Mouse (Mus musculus) midbrain, embryonic 10.5 days (tissue): ENCODE measurements at regions not wholly inside any gene's neighbourhood (a gene's known extent, or its start where the extent isn't known, plus 50 kb on each side); places are given as distances from the start of the nearest gene placed in this dataset.

Experiments
- DNase-seq: peaks from one replicate; pipeline ENCODE4 v3.0.0-alpha.2; 2017; ENCODE audit warnings: low spot score
- H3K27ac ChIP-seq: fragments of 300-500 bp; sonication (generic); replicated peaks from 2 replicates; pipeline ENCODE4 v1.5.1; 2016; ENCODE audit warnings: mild to moderate bottlenecking
- H3K27me3 ChIP-seq: fragments of 300-500 bp; sonication (generic); 2 replicates; pipeline ENCODE4 v1.6.1; 2016; ENCODE audit warnings: low read depth, mild to moderate bottlenecking; ENCODE audit not compliant: poor library complexity, severe bottlenecking
- H3K36me3 ChIP-seq: fragments of 300-500 bp; sonication (generic); 2 replicates; pipeline ENCODE4 v1.6.1; 2016; ENCODE audit warnings: mild to moderate bottlenecking, moderate library complexity
- H3K4me1 ChIP-seq: fragments of 300-500 bp; sonication (generic); 2 replicates; pipeline ENCODE4 v1.6.1; 2016
- H3K4me3 ChIP-seq: fragments of 300-500 bp; sonication (generic); 2 replicates; pipeline ENCODE4 v1.5.1; 2016; ENCODE audit warnings: mild to moderate bottlenecking, moderate library complexity
- H3K9me3 ChIP-seq: fragments of 300-500 bp; sonication (generic); replicated peaks from 2 replicates; pipeline ENCODE4 v1.6.1; 2016; ENCODE audit warnings: mild to moderate bottlenecking
- WGBS: fragments of 180-500 bp; shearing (Covaris S2); methylation state at CpG from one replicate; pipeline ENCODE4 v1.1.7; 2016; 5-methylcytosine and 5-hydroxymethylcytosine counted together

- DNase-seq: no peak
- WGBS: 88% methylated on average over 2 of the region's 2 CpGs
- Histone ChIP-seq H3K9me3 (no peaks in the 10 kb centered on the region), H3K27me3 (no peaks in the 10 kb centered on the region), H3K4me1 (no peaks in the 10 kb centered on the region), H3K36me3 (no peaks in the 10 kb centered on the region), H3K4me3 (no peak overlapping the region), H3K27ac (no peak overlapping the region)
Measured at GRCm38 (mm10) chr1:71925501-71925900, 272.5 kb upstream of the Fn1 start.

- DNase-seq: no peak
- no peaks in the 10 kb centered on the region for H3K4me1 ChIP-seq
- WGBS: 76% methylated on average over 1 of the region's 1 CpGs
Measured at GRCm38 (mm10) chr1:71924884-71925283, 271.9 kb upstream of the Fn1 start.

GRCm38 (mm10) chr1:71923731-71924130, 270.7 kb upstream of the Fn1 start:
- Histone ChIP-seq H3K27me3 (no peaks in the 10 kb centered on the region), H3K4me1 (no peaks in the 10 kb centered on the region), H3K9me3 (no peaks in the 10 kb centered on the region), H3K27ac (no peak overlapping the region), H3K36me3 (no peaks in the 10 kb centered on the region), H3K4me3 (no peak overlapping the region)
- DNase-seq: no peak
- WGBS: 39% methylated on average over 3 of the region's 3 CpGs

More at GRCm38 (mm10) chr1:71924884-71925283, 271.9 kb upstream of the Fn1 start:
- no peak overlapping the region for H3K4me3 ChIP-seq
- H3K36me3 ChIP-seq: no peaks in the 10 kb centered on the region
- H3K27ac ChIP-seq: no peak overlapping the region
- H3K9me3 ChIP-seq: no peaks in the 10 kb centered on the region
- no peaks in the 10 kb centered on the region for H3K27me3 ChIP-seq

DNA sequence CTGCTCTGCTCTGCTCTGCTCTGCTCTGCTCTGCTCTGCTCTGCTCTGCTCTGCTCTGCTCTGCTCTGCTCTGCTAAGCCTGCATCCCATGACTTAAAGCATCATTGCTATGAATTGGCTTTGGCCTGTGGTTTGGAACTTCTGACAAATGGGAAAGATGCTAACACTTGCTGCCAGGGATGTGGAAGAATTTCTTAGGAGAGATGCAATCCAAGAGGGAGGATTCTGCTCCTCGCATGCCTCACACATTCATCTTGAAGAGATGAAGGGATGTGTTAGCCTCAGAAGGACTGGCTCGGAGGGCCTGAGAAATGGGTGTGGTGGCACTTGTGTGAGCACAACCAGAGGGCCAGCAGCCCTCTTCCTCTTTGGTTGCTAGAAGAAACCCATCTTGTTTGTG, 268.5 kb upstream of the Fn1 start:
- Histone ChIP-seq H3K9me3 (no peaks in the 10 kb centered on the region), H3K4me1 (no peaks in the 10 kb centered on the region), H3K27me3 (no peaks in the 10 kb centered on the region), H3K4me3 (no peak overlapping the region), H3K36me3 (no peaks in the 10 kb centered on the region), H3K27ac (no peak overlapping the region)
- 89% methylated on average over 2 of the region's 2 CpGs for WGBS
- DNase-seq: no peak

GRCm38 (mm10) chr1:71919891-71920290, 266.9 kb upstream of the Fn1 start:
- Histone ChIP-seq H3K4me1 (no peaks in the 10 kb centered on the region), H3K4me3 (no peak overlapping the region), H3K9me3 (no peaks in the 10 kb centered on the region), H3K27me3 (no peaks in the 10 kb centered on the region), H3K36me3 (no peaks in the 10 kb centered on the region), H3K27ac (no peak overlapping the region)
- DNase-seq: no peak
- WGBS: 90% methylated on average over 2 of the region's 2 CpGs

- no peak overlapping the region for H3K4me3 ChIP-seq
- H3K9me3 ChIP-seq: no peaks in the 10 kb centered on the region
- WGBS: 71% methylated on average over 2 of the region's 2 CpGs
- H3K27me3 ChIP-seq: no peaks in the 10 kb centered on the region
- no peak overlapping the region for H3K27ac ChIP-seq
- no peaks in the 10 kb centered on the region for H3K4me1 ChIP-seq
- no peaks in the 10 kb centered on the region for H3K36me3 ChIP-seq
- DNase-seq: no peak
Measured at GRCm38 (mm10) chr1:71917021-71917420, 264.0 kb upstream of the Fn1 start.

GRCm38 (mm10) chr1:71914439-71914838, 261.4 kb upstream of the Fn1 start:
- Histone ChIP-seq H3K27ac (no peak overlapping the region), H3K4me3 (no peak overlapping the region), H3K36me3 (no peaks in the 10 kb centered on the region), H3K27me3 (no peaks in the 10 kb centered on the region), H3K4me1 (no peaks in the 10 kb centered on the region), H3K9me3 (no peaks in the 10 kb centered on the region)
- DNase-seq: no peak
- WGBS: 96% methylated on average over 3 of the region's 3 CpGs

GRCm38 (mm10) chr1:71913221-71913620, 260.2 kb upstream of the Fn1 start:
- Histone ChIP-seq H3K4me1 (no peaks in the 10 kb centered on the region), H3K36me3 (no peaks in the 10 kb centered on the region), H3K27me3 (no peaks in the 10 kb centered on the region), H3K4me3 (no peak overlapping the region), H3K27ac (no peak overlapping the region), H3K9me3 (no peaks in the 10 kb centered on the region)
- WGBS: 84% methylated on average over 5 of the region's 5 CpGs
- DNase-seq: no peak

GRCm38 (mm10) chr1:71912441-71912840, 259.4 kb upstream of the Fn1 start:
- Histone ChIP-seq H3K4me3 (no peak overlapping the region), H3K27me3 (no peaks in the 10 kb centered on the region), H3K9me3 (no peaks in the 10 kb centered on the region), H3K36me3 (no peaks in the 10 kb centered on the region), H3K4me1 (no peaks in the 10 kb centered on the region), H3K27ac (no peak overlapping the region)
- 50% methylated on average over 2 of the region's 3 CpGs for WGBS
- DNase-seq: no peak

DNA sequence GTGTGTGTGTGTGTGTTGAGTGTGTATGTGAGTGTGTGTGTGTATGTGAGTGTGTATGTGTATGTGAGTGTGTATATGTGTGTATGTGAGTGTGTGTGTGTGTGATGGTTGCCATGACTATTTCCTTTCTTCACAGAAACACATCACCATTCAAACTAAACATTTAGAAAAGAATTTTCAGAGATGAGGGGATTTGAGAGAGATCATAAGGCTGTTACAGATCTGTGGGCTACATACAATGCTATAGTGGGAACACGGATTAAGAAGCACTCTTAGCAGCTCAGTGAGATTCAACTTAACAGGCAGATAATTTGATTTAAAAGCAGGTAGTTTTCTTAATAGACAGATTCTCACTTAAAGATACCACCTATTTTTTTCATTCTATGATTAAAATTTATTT, 257.1 kb upstream of the Fn1 start:
- Histone ChIP-seq H3K36me3 (no peaks in the 10 kb centered on the region), H3K4me3 (no peak overlapping the region), H3K27me3 (no peaks in the 10 kb centered on the region), H3K4me1 (no peaks in the 10 kb centered on the region), H3K27ac (no peak overlapping the region), H3K9me3 (no peaks in the 10 kb centered on the region)
- 90% methylated on average over 1 of the region's 1 CpGs for WGBS
- DNase-seq: no peak

DNA sequence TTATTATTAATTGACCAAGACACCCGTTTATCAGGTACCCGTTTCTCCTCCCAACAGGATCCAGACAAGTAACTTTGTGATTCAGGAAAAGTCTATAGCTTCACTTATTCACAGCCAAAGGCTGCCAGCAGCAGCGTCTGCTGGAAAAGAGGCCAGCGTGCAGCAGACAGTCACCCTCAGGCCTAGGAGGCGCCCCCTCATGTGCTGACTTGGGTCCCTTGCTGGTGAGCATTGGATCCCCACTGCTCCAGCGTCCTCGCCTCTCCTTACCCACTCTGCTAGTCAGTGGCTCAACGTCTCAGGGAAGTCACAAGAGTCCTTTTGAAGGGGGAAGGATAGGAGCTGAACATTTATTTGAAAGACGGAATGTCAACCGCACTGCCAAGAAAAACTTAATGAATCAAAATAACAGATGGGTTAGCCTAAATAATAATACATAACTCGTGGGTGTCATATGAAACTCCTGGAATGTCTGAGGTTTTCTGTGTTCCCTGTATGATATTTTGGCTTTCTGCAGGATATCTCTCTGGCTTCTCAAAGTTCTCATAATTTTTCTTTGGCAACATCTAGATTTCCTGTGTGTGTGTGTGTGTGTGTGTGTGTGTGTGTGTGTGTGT, 256.6 kb upstream of the Fn1 start:
- WGBS: 73% methylated on average over 11 of the region's 11 CpGs
- Histone ChIP-seq H3K4me3 (no peak overlapping the region), H3K27ac (no peak overlapping the region), H3K4me1 (no peaks in the 10 kb centered on the region), H3K9me3 (no peaks in the 10 kb centered on the region), H3K36me3 (no peaks in the 10 kb centered on the region), H3K27me3 (no peaks in the 10 kb centered on the region)
- no peak for DNase-seq

- no peak overlapping the region for H3K27ac ChIP-seq
- H3K4me1 ChIP-seq: no peaks in the 10 kb centered on the region
- H3K4me3 ChIP-seq: no peak overlapping the region
- DNase-seq: no peak
- no peaks in the 10 kb centered on the region for H3K9me3 ChIP-seq
- no peaks in the 10 kb centered on the region for H3K27me3 ChIP-seq
- no peaks in the 10 kb centered on the region for H3K36me3 ChIP-seq
- 89% methylated on average over 4 of the region's 4 CpGs for WGBS
Measured at GRCm38 (mm10) chr1:71904376-71904948, 251.5 kb upstream of the Fn1 start.

DNA sequence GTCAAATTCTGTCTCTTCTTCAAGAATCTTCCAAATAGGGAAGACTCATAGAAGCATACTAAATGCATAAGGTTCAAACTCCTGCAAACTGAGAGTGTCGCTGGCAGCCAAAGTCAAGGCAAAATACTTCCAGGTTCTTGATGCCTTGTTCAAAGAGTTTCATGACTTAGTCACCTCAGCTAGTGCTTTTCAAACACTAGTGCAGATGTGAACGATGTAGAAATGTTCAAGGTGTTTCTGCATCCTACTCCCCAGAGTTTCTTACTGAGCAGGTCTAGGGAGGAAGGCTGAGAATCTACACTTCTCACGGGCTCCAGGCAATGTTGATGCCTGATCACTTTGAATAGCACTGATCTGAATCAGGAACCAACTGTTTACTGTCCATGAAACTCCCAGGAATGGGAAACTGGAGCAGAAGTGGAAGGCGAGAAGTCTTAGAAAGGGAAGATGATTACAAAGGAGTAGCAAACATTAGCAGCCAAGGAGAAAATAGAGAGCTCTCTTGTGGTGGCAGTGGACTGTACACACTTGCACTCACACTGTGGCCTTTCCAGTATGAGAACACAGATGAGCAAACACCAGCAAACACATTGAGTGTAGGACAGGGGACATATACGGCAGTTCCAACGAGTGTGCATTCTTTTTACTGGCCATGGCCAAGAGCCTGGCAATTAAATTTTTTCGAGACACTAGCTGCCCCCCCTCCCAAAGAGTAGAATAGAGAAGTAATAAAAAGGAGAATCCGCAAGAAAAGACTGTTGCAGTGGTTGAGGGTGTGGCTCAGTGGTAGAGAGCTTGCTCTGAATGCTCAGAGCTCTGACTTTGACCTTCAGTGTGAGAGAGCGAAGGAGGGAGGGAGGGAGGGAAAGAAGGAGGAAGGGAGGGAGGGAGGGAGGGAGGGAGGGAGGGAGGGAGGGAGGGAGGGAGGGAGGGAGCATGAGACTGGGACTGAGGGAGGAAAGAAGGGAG, 247.4 kb upstream of the Fn1 start:
- 89% methylated on average over 9 of the region's 9 CpGs for WGBS
- no peaks in the 10 kb centered on the region for H3K27me3 ChIP-seq
- no peaks in the 10 kb centered on the region for H3K9me3 ChIP-seq
- no peaks in the 10 kb centered on the region for H3K36me3 ChIP-seq
- DNase-seq: no peak
- no peak overlapping the region for H3K4me3 ChIP-seq
- no peaks in the 10 kb centered on the region for H3K4me1 ChIP-seq
- no peak overlapping the region for H3K27ac ChIP-seq
